Mouse (Mus musculus): Measurements from ENCODE around the gene Tppp3.

GRCm38 (mm10) chr8:105481013-105481412, 9.7 kb upstream of the Tppp3 start:
- TF ChIP-seq POLR2A (IDR thresholded peaks at IDR 0.05; ENCODE audit: borderline replicate concordance, control insufficient read depth, low read depth, low read length) = no peak
- no peak for TF ChIP-seq CTCF (IDR thresholded peaks at IDR 0.05; ENCODE audit: control insufficient read depth, insufficient read depth, low read length)

Data from bone marrow, adult 2 months (tissue).